Mouse (Mus musculus) hindbrain, embryonic 11.5 days (tissue): ENCODE measurements around the gene Ctu1. TPM values are rescaled to one million over a fixed set of nuclear protein-coding genes. Genes with fewer than 3 reads are reported as not detected.

Experiments used
- ATAC-seq: fragments of 200-750 bp; cut with Nextera tagmentation; 2 replicates; pipeline ENCODE4 v1.8.0; 2017; ENCODE audit warnings: mild to moderate bottlenecking, moderate TSS enrichment, moderate library complexity; ENCODE audit not compliant: low FRiP score
- DNase-seq: peaks from one replicate; pipeline ENCODE4 v3.0.0-alpha.2; 2015; ENCODE audit warnings: low spot score
- H3K27ac ChIP-seq: fragments of 300-500 bp; sonication (generic); 2 replicates; pipeline ENCODE4 v1.5.1; 2014; ENCODE audit warnings: mild to moderate bottlenecking, low read depth, low read length
- H3K27me3 ChIP-seq: fragments of 300-500 bp; sonication (generic); 2 replicates; pipeline ENCODE4 v1.6.1; 2014; ENCODE audit warnings: mild to moderate bottlenecking, low read length, moderate library complexity, mixed read lengths; ENCODE audit not compliant: control insufficient read depth, insufficient read depth
- H3K36me3 ChIP-seq: fragments of 300-500 bp; sonication (generic); 2 replicates; pipeline ENCODE4 v1.6.1; 2014; ENCODE audit warnings: mild to moderate bottlenecking, low read length, moderate library complexity, mixed read lengths; ENCODE audit not compliant: control insufficient read depth, insufficient read depth
- H3K4me1 ChIP-seq: fragments of 300-500 bp; sonication (generic); replicated peaks from 2 replicates; pipeline ENCODE4 v1.6.1; 2014; ENCODE audit warnings: low read length, mixed read lengths; ENCODE audit not compliant: control insufficient read depth, insufficient read depth
- H3K4me2 ChIP-seq: fragments of 300-500 bp; sonication (generic); replicated peaks from 2 replicates; pipeline ENCODE4 v1.6.1; 2014; ENCODE audit warnings: mild to moderate bottlenecking, low read depth, low read length
- H3K4me3 ChIP-seq: fragments of 300-500 bp; sonication (generic); 2 replicates; pipeline ENCODE4 v1.5.1; 2014; ENCODE audit warnings: low read depth, low read length
- H3K9ac ChIP-seq: fragments of 300-500 bp; sonication (generic); 2 replicates; pipeline ENCODE4 v1.6.1; 2014; ENCODE audit warnings: low read depth, low read length
- H3K9me3 ChIP-seq: fragments of 300-500 bp; sonication (generic); 2 replicates; pipeline ENCODE4 v1.6.1; 2016; ENCODE audit warnings: low read length; ENCODE audit not compliant: control insufficient read depth
- WGBS: fragments of 180-500 bp; shearing (Covaris S2); extraction: QIAGEN DNeasy Blood & Tissue Kit; methylation state at CpG from one replicate; pipeline ENCODE4 v1.1.7; 2014; 5-methylcytosine and 5-hydroxymethylcytosine counted together
- polyA plus RNA-seq: library from polyadenylated mRNA; unstranded; fragments of >200 nt; fragmentation: Nextera tagmentation; extraction: Ambion mirVana; gene quantifications from 2 replicates; pipeline ENCODE4 v1.2.1, GENCODE M21; 2014

The Ctu1 gene
- polyA plus RNA-seq, 1 experiment from 2014 or later, result 9.7 TPM

GRCm38 (mm10) chr7:43712267-43712666 lies 40.5 kb downstream of the Ctu1 start, which contains the start of gene Klk13:
Gene Klk13 (plus strand): TSS chr7:43712567.
- ATAC-seq, result no peak
- H3K36me3 ChIP-seq, result no peaks in the 10 kb centered on the region
- no peak for DNase-seq
- no peak within 1 kb of the TSS for H3K27ac ChIP-seq
- no peaks in the 10 kb centered on the region; the same call in 1 of the 2 replicates for H3K27me3 ChIP-seq
- 63% methylated on average over 4 of the region's 4 CpGs for WGBS
- no peak within 1 kb of the TSS for H3K4me3 ChIP-seq
- peak within 1 kb of the TSS; percentile 21; the same call in 1 of the 2 replicates for H3K4me2 ChIP-seq
- no peaks in the 10 kb centered on the region; the same call in 1 of the 2 replicates for H3K4me1 ChIP-seq
- H3K9ac ChIP-seq, result no peak within 1 kb of the TSS
- no peaks in the 10 kb centered on the region for H3K9me3 ChIP-seq

GRCm38 (mm10) chr7:43712917-43713316 lies 41.1 kb downstream of the Ctu1 start:
- no peaks in the 10 kb centered on the region; the same call in 1 of the 2 replicates for H3K27me3 ChIP-seq
- no peak overlapping the region for H3K9ac ChIP-seq
- H3K4me2 ChIP-seq, result peak overlapping the region; percentile 11; the same call in 1 of the 2 replicates
- ATAC-seq, result no peak
- 3% methylated on average over 9 of the region's 9 CpGs for WGBS
- H3K36me3 ChIP-seq, result no peaks in the 10 kb centered on the region
- no peak overlapping the region for H3K4me3 ChIP-seq
- no peak overlapping the region for H3K27ac ChIP-seq
- no peaks in the 10 kb centered on the region; the same call in 1 of the 2 replicates for H3K4me1 ChIP-seq
- DNase-seq, result peak; percentile 2
- H3K9me3 ChIP-seq, result no peaks in the 10 kb centered on the region

- DNase-seq, result no peak
- Histone ChIP-seq H3K4me2 (peak overlapping the region; percentile 21; the same call in 1 of the 2 replicates), H3K27ac (no peak overlapping the region), H3K9me3 (no peaks in the 10 kb centered on the region), H3K9ac (no peak overlapping the region), H3K4me1 (no peaks in the 10 kb centered on the region; the same call in 1 of the 2 replicates), H3K36me3 (no peaks in the 10 kb centered on the region), H3K27me3 (no peaks in the 10 kb centered on the region; the same call in 1 of the 2 replicates), H3K4me3 (no peak overlapping the region)
- no peak for ATAC-seq
- 4% methylated on average over 19 of the region's 19 CpGs for WGBS
Measured at GRCm38 (mm10) chr7:43713741-43714351, 42.0 kb downstream of the Ctu1 start.

Other genes starting within 250 kb of the Ctu1 start
- not detected in 2 replicates for gene Lim2, start 244.3 kb upstream of the Ctu1 start, polyA plus RNA-seq
- 0.29 TPM in 1 of 2 replicates, not detected in the other for gene Nkg7, start 234.9 kb upstream of the Ctu1 start, polyA plus RNA-seq
- not detected in 2 replicates for gene Cldnd2, start 231.2 kb upstream of the Ctu1 start, polyA plus RNA-seq
- 192 and 206 TPM in 2 replicates for gene Etfb, start 227.9 kb upstream of the Ctu1 start, polyA plus RNA-seq
- gene Gm45233, start 227.9 kb upstream of the Ctu1 start, polyA plus RNA-seq, result 0.31 TPM in 1 of 2 replicates, not detected in the other
- 2.6 and 2.8 TPM in 2 replicates for gene Vsig10l, start 208.9 kb upstream of the Ctu1 start, polyA plus RNA-seq
- gene Iglon5, start 181.9 kb upstream of the Ctu1 start, polyA plus RNA-seq, result 2.7 and 2.9 TPM in 2 replicates
- not detected in 2 replicates for gene 4931406B18Rik, start 166.1 kb upstream of the Ctu1 start, polyA plus RNA-seq
- 1.2 and 1.8 TPM in 2 replicates for gene Cd33, start 127.6 kb upstream of the Ctu1 start, polyA plus RNA-seq
- 6.7 and 7.7 TPM in 2 replicates for gene Zfp658, start 109.8 kb upstream of the Ctu1 start, polyA plus RNA-seq
- 17.1 and 18.5 TPM in 2 replicates for gene Zfp719, start 92.4 kb upstream of the Ctu1 start, polyA plus RNA-seq
- gene Zfp819, start 64.8 kb upstream of the Ctu1 start, polyA plus RNA-seq, result 0.43 and 1.3 TPM in 2 replicates
- gene Ceacam18, start 37.3 kb upstream of the Ctu1 start, polyA plus RNA-seq, result not detected in 2 replicates
- gene Siglece, start 11.9 kb upstream of the Ctu1 start, polyA plus RNA-seq, result 0.42 and 0.46 TPM in 2 replicates
- not detected in 2 replicates for gene Klk14, start 18.4 kb downstream of the Ctu1 start, polyA plus RNA-seq
- 0.13 TPM in 1 of 2 replicates, not detected in the other for gene Klk13, start 40.6 kb downstream of the Ctu1 start, polyA plus RNA-seq
- not detected in 2 replicates for gene Klk12, start 96.9 kb downstream of the Ctu1 start, polyA plus RNA-seq
- 0.14 TPM in 1 of 2 replicates, not detected in the other for gene Klk11, start 102.6 kb downstream of the Ctu1 start, polyA plus RNA-seq
- gene Klk10, start 109.0 kb downstream of the Ctu1 start, polyA plus RNA-seq, result 0.32 and 0.53 TPM in 2 replicates
- gene Klk9, start 119.9 kb downstream of the Ctu1 start, polyA plus RNA-seq, result 0.23 TPM in 1 of 2 replicates, not detected in the other
- 10.9 and 11.0 TPM in 2 replicates for gene Klk8, start 125.6 kb downstream of the Ctu1 start, polyA plus RNA-seq
- 0.11 TPM in 1 of 2 replicates, not detected in the other for gene Klk7, start 139.3 kb downstream of the Ctu1 start, polyA plus RNA-seq
- not detected in 2 replicates for gene Klk6, start 152.5 kb downstream of the Ctu1 start, polyA plus RNA-seq
- gene Klk5, start 170.0 kb downstream of the Ctu1 start, polyA plus RNA-seq, result 0.31 and 0.39 TPM in 2 replicates
- 0.20 TPM in 1 of 2 replicates, not detected in the other for gene Klk4, start 209.1 kb downstream of the Ctu1 start, polyA plus RNA-seq